Mouse (Mus musculus) embryonic facial prominence, embryonic 10.5 days (tissue): ENCODE measurements around the gene Lyrm4. TPM values are rescaled to one million over a fixed set of nuclear protein-coding genes. Genes with fewer than 3 reads are reported as not detected.

Source experiments
- DNase-seq: peaks from one replicate; pipeline ENCODE4 v3.0.0-alpha.2; 2017; ENCODE audit warnings: low spot score
- H3K27ac ChIP-seq: fragments of 300-500 bp; sonication (generic); replicated peaks from 2 replicates; pipeline ENCODE4 v1.5.1; 2016; ENCODE audit warnings: mild to moderate bottlenecking
- H3K27me3 ChIP-seq: fragments of 300-500 bp; sonication (generic); replicated peaks from 2 replicates; pipeline ENCODE4 v1.6.1; 2016; ENCODE audit warnings: low read depth, mild to moderate bottlenecking; ENCODE audit not compliant: poor library complexity, severe bottlenecking
- H3K36me3 ChIP-seq: fragments of 300-500 bp; sonication (generic); replicated peaks from 2 replicates; pipeline ENCODE4 v1.6.1; 2016; ENCODE audit warnings: mild to moderate bottlenecking, moderate library complexity
- H3K4me1 ChIP-seq: fragments of 300-500 bp; sonication (generic); 2 replicates; pipeline ENCODE4 v1.6.1; 2016
- H3K4me3 ChIP-seq: fragments of 300-500 bp; sonication (generic); 2 replicates; pipeline ENCODE4 v1.5.1; 2016; ENCODE audit warnings: mild to moderate bottlenecking, moderate library complexity
- H3K9me3 ChIP-seq: fragments of 300-500 bp; sonication (generic); 2 replicates; pipeline ENCODE4 v1.6.1; 2016; ENCODE audit warnings: mild to moderate bottlenecking
- WGBS: fragments of 180-500 bp; shearing (Covaris S2); methylation state at CpG from one replicate; pipeline ENCODE4 v1.1.7; 2016; 5-methylcytosine and 5-hydroxymethylcytosine counted together
- polyA plus RNA-seq: library from polyadenylated mRNA; unstranded; fragments of >200 nt; fragmentation: Nextera tagmentation; extraction: Ambion mirVana; gene quantifications from 2 replicates; pipeline ENCODE4 v1.2.1, GENCODE M21; 2016

Gene Lyrm4
- polyA plus RNA-seq, result 21.6 and 22.7 TPM in 2 replicates

DNA sequence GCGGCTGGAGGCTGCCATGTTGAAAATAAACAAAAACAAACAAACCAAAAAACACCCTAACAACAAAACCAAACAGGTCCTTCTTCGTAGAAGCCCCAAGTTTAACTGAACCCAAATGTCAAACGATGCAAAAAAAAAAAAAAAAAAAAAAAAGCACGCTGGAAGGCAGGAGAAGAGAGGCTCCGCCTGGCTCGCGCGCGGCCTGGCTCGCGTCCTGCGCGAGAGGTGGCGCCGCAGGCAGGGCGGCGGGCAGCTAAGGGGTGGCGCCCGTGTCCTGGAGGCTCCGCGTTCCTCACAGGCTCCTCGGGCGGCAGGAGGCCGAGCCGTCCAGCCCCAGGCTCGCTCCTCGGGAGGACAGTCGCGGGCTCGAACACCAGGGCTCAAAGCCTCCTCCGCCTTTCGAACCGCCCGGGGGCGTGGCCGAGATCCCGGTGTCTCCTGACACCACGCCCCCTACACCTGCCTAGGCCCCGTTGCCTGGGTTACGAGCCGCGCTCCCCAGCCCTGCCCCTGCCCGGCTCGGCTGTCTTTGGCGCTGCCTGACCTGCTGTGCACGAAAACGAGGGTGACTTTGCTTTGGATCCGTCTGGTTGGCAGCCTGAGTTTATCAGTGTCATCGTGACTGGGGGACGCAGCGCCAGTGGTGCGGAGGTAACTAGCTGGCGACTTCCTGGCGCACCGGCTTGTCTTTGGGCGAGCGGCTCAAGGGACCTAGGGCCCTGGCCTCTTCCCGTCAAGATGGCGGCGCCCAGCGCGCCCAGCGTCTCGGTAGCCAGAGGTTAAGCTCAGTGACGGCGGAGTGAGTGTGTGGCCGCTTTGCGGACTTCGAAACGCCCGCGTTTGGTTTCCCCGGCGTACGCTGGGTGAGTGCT lies at the start of gene Lyrm4, which contains the start of gene Fars2:
Gene Lyrm4 (minus strand): TSS at position 384 of the 872 bp plus-strand sequence.
Gene Fars2 (plus strand): TSS at position 270 of the 872 bp plus-strand sequence.
- no peaks in the 10 kb centered on the region for H3K27me3 ChIP-seq
- DNase-seq, result peak; percentile 97
- no peaks in the 10 kb centered on the region for H3K36me3 ChIP-seq
- under 1% methylated on average over 75 of the region's 75 CpGs for WGBS
- H3K9me3 ChIP-seq, result no peaks in the 10 kb centered on the region
- H3K4me1 ChIP-seq, result peaks cover 11% of the 10 kb centered on the region
- H3K27ac ChIP-seq, result peak within 1 kb of the TSS; percentile 98
- peak within 1 kb of the TSS; percentile 77 for H3K4me3 ChIP-seq

DNA sequence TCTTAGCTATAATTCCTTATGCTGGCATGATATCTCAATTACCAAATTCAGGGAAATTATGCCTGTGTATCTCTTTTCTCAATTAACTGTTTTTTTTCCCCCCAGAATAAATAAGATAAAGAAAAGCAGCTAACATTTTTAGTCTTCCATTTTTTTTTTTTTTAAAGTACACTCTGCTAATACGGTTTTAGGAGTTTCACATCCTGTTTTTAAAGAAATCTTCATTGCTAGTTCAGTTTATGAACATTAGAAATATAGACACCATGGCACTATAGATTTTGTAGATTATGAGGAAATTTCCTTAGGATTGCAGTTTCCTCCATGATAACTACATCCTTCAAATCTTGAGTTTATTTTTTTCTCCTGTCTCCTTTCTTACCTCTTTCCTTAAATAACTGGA lies 46.6 kb upstream of the Lyrm4 start:
- Histone ChIP-seq H3K4me3 (no peak overlapping the region), H3K27ac (no peak overlapping the region), H3K9me3 (no peaks in the 10 kb centered on the region), H3K27me3 (no peaks in the 10 kb centered on the region), H3K36me3 (no peaks in the 10 kb centered on the region), H3K4me1 (no peaks in the 10 kb centered on the region)
- 90% methylated on average over 1 of the region's 1 CpGs for WGBS
- DNase-seq, result no peak

DNA sequence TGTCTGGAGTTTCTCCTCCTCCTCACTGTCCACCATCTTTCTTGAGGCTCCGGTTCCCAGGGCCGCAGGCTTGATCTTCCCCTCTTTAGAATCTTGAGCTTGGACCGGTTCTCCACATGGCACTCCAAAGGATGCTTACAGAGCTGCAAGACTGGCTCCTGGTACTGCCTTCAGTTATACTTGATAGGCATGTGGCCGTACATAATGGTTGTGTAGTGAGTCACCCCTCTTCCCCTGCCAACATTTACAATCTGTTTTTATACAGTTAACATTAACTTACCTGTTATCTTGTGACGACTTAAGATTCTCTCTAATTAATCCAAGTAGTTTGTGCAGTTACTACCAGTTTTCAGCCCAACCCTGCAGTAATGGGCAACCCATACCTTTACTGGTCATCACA lies 46.1 kb upstream of the Lyrm4 start:
- Histone ChIP-seq H3K4me3 (no peak overlapping the region), H3K36me3 (no peaks in the 10 kb centered on the region), H3K27ac (no peak overlapping the region), H3K4me1 (no peaks in the 10 kb centered on the region), H3K27me3 (no peaks in the 10 kb centered on the region), H3K9me3 (no peaks in the 10 kb centered on the region)
- DNase-seq, result no peak
- WGBS, result 94% methylated on average over 5 of the region's 5 CpGs

DNA sequence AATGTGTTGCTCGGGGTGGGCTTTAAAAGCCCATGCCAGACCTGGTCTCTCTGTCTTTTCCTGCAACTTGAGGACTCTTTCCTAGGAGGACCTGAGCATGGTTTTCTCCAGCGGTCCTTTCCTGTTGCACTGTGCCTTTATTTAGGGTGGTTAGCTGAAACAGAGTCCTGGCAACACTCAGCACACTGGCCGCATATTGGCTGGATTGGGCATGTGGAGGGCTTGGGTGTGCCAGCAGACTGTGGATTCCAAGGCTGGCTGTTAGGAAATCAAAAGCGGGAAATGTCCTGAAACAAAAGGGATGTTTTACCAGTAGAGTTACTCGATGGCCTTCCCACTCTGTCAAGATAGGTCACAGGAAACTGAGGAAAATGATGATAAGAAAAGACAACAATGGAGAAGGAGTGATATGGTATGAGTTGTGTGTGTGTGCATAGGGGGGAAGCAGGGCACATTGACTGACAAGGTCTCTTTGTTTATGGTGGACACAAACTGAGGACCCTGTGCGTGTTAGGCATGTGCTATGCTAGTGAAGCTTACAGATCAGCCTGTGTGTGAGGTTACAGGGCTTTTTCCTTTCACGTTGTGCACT lies 39.1 kb upstream of the Lyrm4 start:
- Histone ChIP-seq H3K27ac (no peak overlapping the region), H3K4me3 (no peak overlapping the region), H3K27me3 (no peaks in the 10 kb centered on the region), H3K36me3 (no peaks in the 10 kb centered on the region), H3K9me3 (0 out of 2 replicates have a peak, but pooled peaks cover 2% of the 10 kb centered on the region), H3K4me1 (no peaks in the 10 kb centered on the region)
- 90% methylated on average over 7 of the region's 7 CpGs for WGBS
- no peak for DNase-seq

DNA sequence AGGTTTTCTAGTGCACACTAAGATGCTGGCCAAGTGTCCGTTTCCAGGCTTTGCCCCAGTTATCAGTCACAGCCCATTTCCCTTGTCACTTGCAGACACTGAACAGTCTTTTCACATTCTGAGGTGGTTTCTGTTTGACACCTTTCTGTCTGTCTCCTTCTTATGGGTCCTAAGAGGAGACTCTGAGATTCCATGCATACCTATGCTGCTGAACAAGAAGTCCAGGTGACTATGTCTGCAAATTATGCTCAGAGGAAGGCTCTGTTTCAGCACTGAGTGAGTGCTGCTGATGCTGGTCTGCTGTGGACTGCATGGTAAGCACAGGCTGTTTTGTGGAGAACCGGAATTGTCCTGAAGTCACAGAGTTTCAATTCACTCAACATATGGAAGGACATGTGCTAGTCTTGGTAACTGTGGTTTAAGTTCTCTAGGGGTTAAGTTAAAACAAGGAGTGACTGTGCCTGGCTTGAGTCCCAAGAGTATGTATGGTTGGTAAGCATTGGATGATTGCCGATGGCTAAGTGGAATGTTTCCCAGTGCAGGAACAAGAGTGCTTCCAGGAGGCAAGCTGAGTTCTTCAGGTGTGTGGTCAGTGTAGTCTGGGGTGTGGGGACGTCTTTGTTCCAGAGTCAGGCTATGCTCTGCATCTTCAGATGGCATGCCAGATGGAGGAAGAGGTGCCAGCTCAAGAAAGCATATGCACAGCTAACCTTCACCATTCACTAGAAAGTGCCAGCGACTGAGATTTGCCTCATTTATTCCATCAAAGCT lies 35.6 kb upstream of the Lyrm4 start:
- Histone ChIP-seq H3K4me1 (no peaks in the 10 kb centered on the region), H3K4me3 (no peak overlapping the region), H3K36me3 (no peaks in the 10 kb centered on the region), H3K9me3 (0 out of 2 replicates have a peak, but pooled peaks cover 2% of the 10 kb centered on the region), H3K27ac (no peak overlapping the region), H3K27me3 (no peaks in the 10 kb centered on the region)
- 83% methylated on average over 5 of the region's 5 CpGs for WGBS
- no peak for DNase-seq

DNA sequence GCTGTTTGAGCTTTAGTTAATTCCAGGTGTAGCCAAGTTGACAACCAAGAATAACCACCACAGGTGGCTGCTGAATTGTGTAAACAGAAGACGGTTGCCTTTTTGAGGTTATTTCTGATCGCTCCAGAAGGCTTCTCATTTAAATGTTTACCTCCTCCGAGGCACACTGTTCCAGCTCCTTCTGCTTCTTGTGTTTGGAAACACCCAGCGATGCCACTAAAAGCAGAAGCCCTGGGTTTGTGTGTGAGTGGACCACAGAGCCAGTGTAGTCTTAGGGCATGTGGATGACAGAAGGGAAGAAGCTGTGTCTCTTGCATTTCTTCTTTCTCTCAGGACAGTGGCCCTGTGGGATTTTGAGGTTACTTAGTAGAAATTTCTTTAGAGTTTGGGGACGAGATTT lies 32.9 kb upstream of the Lyrm4 start:
- no peaks in the 10 kb centered on the region for H3K36me3 ChIP-seq
- DNase-seq, result no peak

DNA sequence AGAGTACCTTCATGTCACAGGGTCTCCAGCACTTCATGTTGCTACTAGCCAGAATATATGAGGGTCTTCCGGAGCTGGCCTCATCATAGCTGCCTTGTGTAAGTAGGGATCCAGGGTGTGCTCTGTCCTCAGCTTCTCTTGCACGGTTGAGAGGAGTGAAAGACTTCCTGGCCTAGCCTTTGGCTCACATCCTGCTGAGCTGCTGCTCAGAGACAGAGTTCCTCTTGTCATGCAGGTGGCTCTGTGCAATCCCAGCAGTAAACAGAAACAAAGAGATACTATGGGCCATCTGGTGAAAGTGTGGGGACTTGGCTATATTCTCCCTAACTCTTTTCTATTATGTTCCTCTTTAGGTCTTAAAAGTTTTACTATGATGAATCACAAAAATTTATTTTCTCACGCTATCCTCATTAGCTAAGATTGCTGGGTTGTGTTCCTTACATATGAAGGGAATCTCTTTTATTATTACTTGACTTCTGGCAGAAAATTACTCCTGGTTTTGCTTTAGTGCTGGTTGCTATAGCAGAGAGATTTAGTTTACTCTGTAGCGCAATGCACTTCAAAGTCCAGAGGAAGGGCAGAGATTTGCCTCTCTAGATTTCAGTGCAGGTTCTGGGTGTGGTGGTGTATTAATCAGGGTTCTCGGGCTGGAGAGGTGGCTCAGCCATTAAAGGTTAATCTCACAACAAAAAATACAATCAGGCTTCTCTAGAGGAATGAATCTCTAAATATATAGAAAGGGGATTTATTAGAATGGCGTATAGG lies 32.0 kb upstream of the Lyrm4 start:
- H3K4me1 ChIP-seq, result peaks cover 7% of the 10 kb centered on the region; the same call in 1 of the 2 replicates
- H3K27me3 ChIP-seq, result no peaks in the 10 kb centered on the region
- H3K36me3 ChIP-seq, result no peaks in the 10 kb centered on the region
- no peaks in the 10 kb centered on the region for H3K9me3 ChIP-seq
- DNase-seq, result no peak
- 51% methylated on average over 6 of the region's 6 CpGs for WGBS
- no peak overlapping the region for H3K4me3 ChIP-seq
- no peak overlapping the region for H3K27ac ChIP-seq

More for the DNA sequence above, 32.9 kb upstream of the Lyrm4 start:
- no peak overlapping the region for H3K4me3 ChIP-seq
- H3K9me3 ChIP-seq, result no peaks in the 10 kb centered on the region
- WGBS, result 57% methylated on average over 5 of the region's 5 CpGs
- peaks cover 7% of the 10 kb centered on the region; the same call in 1 of the 2 replicates for H3K4me1 ChIP-seq
- H3K27me3 ChIP-seq, result no peaks in the 10 kb centered on the region
- no peak overlapping the region for H3K27ac ChIP-seq

DNA sequence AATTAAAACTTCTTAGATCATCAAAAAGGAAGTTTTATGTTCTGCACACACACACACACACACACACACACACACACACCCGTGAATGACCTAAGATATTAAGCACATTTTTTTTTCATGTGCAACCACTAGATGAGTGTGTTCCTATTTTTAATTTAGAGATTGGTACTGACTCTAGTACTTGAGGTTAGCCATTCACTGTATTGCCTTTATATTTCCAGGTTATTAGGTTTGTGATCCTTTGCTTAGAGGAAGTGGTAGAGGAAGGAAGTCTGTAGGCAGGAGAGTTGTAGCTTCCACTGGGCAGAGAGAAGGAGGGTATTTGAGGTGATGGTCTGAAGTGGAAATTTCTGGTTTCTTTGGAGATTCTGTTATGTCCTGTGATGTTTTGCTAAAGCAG lies 28.3 kb upstream of the Lyrm4 start:
- Histone ChIP-seq H3K4me1 (peaks cover 7% of the 10 kb centered on the region; the same call in 1 of the 2 replicates), H3K27me3 (no peaks in the 10 kb centered on the region), H3K9me3 (no peaks in the 10 kb centered on the region), H3K4me3 (no peak overlapping the region), H3K27ac (no peak overlapping the region), H3K36me3 (no peaks in the 10 kb centered on the region)
- DNase-seq, result no peak
- 78% methylated on average over 1 of the region's 1 CpGs for WGBS

DNA sequence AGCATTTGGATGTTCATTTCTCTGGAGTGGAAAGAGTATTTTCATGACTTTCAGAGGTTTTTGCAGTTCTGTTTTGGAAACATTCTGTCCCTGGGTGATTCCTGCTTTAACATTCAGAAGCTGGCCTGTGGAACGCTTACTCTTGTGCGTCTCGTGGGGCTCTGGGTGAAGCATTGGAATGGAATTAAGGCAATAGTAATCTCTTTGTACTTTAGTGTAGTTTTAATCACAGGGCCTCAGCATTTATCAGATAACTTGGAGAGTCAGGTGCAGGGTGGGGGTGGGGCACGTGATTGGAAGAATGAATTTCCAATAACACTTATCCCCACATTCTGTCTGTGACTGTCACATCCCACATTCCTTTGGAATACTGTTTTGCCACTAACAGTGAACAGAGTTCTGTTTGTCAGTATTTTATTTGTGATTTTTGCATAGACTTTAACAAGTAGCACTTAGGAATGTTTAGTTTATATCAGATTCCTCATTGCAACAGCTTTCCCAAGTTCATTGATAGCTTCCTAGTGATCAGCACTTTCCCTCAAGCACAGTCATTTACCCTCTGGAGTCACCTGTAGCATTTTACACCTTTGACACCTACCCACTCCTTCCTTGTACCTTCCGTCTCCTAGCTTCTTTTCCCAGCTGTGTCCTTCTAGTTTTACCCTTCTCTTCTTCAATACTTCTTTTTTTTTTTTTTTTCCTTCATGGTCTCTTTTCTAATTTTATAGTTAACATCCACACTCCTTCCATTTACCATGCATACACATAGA lies 23.1 kb upstream of the Lyrm4 start:
- WGBS, result 82% methylated on average over 5 of the region's 5 CpGs
- H3K27ac ChIP-seq, result no peak overlapping the region
- H3K27me3 ChIP-seq, result no peaks in the 10 kb centered on the region
- no peak overlapping the region for H3K4me3 ChIP-seq
- H3K4me1 ChIP-seq, result no peaks in the 10 kb centered on the region
- no peak for DNase-seq
- no peaks in the 10 kb centered on the region for H3K36me3 ChIP-seq
- no peaks in the 10 kb centered on the region for H3K9me3 ChIP-seq

DNA sequence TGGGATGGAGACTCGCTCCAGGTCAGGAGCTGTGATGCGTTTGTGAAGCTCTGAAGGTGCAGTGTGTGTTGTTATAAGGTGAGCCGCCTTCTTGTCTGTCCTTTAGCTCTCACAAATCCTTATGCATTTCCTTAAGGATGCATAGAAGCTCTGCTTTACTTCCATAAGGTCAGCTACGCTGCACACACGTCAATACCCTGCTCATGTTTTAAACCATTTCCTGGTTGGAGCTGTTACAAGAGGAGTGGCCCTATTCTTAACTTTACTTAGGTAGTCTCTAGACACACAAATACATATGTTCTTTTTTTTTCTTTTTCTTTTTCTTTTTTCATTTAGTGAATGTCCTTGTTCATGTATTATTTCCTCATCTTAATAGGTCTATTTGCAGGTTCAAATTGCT lies 22.4 kb upstream of the Lyrm4 start:
- Histone ChIP-seq H3K27me3 (no peaks in the 10 kb centered on the region), H3K27ac (no peak overlapping the region), H3K36me3 (no peaks in the 10 kb centered on the region), H3K9me3 (no peaks in the 10 kb centered on the region), H3K4me3 (no peak overlapping the region), H3K4me1 (no peaks in the 10 kb centered on the region)
- WGBS, result 85% methylated on average over 5 of the region's 5 CpGs
- DNase-seq, result no peak

DNA sequence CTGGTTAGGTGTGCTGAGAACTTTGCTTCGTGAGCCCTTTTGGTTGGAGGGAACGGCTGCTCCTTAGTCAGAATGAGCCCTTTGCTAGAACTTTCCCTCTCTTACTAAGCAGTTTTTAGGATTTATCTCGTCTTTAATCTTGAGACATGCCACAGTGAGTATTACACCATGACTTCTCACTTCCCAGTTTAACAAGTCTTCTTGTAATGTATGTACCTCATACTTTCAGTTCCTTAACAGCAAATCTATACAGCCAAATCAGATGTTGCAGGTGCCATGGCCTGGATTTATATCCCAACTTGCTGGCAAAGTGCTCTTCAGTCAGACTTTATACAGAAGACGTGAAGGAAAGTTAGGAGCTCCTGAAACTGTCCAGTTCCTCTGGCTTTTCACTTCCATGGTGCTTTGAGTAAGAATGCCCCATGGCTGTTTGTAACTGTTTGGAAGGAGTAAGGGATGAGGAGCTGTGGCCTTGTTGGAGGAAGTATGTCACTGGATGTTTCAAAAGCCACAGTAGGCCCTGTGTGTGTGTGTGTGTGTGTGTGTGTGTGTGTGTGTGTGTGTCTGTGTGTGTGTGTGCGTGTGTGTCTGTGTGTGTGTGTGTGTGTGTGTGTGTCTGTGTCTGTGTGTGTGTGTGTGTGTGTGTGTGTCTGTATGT lies 14.8 kb upstream of the Lyrm4 start:
- no peak overlapping the region for H3K4me3 ChIP-seq
- DNase-seq, result no peak
- 0 out of 2 replicates have a peak, but pooled peaks cover 6% of the 10 kb centered on the region for H3K36me3 ChIP-seq
- no peaks in the 10 kb centered on the region for H3K9me3 ChIP-seq
- H3K27me3 ChIP-seq, result no peaks in the 10 kb centered on the region
- H3K4me1 ChIP-seq, result peaks cover 6% of the 10 kb centered on the region; the same call in 1 of the 2 replicates
- WGBS, result 81% methylated on average over 5 of the region's 5 CpGs
- no peak overlapping the region for H3K27ac ChIP-seq
